Mouse (Mus musculus): ENCODE measurements around the gene Olfr143.

Olfr143 gene

DNA sequence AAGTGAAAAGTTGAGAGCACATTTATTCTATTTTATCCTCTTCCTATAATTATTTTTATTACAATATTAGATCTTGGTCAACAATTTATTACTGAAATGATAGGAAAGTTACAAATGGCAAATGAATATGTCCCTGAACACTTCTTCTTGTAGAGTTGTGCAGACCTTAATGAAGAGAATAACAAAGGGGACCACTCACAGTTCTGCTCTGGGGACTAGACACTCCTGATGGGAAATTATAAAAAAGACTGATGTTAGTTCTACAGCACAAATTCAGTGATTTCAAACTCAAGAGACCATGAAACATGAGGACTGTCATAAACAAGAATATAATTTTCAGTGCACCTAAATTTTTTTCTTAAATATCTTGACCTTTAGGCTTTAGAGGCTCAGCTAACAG is at the start of gene Olfr143:
Gene Olfr143 (plus strand): TSS at position 301 of the 400 bp plus-strand sequence.
- DNase-seq (ENCODE audit: low spot score), result no peak

DNA sequence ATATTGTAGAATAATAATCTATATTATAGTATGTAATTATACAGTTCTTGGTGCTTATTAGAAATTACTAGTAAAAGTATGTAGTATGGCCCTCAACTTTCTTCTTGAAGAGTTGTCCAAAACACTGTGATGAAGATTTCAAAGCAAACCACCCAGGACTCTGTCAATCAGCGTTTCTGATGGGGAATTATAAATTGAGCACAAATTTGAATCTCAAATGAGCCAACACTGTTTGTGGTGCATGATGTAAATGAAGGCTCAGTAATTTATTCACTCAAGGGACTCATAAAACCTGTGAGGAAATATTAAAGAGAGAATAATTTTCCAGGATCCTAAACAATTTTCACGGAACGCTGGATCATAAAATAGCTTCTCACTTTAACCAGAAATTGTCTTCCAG is 44.5 kb upstream of the Olfr143 start, which contains the start of gene Olfr893:
Gene Olfr893 (plus strand): TSS at position 301 of the 400 bp plus-strand sequence.
- DNase-seq (ENCODE audit: low spot score), result no peak

DNA sequence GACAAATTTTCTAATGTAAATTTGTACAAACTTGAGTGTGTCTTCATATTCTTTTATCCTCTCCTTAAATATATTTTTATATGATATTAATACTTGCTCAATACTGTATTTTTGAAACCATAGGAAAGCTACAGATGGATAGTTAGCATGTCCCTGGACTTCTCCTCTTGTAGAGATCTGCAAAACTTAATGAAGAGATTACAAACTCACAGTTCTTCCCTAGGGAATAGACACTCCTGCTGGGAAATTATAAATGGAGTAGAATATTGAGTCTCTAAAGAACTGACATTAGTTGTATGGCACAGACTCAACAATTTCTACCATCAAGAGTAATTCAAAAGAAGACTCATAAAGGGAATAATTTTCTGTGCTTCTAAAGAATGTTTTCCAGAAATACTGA is 34.8 kb upstream of the Olfr143 start, which contains the start of gene Olfr894:
Gene Olfr894 (plus strand): TSS at position 301 of the 400 bp plus-strand sequence.
- no peak for DNase-seq (ENCODE audit: low spot score)

DNA sequence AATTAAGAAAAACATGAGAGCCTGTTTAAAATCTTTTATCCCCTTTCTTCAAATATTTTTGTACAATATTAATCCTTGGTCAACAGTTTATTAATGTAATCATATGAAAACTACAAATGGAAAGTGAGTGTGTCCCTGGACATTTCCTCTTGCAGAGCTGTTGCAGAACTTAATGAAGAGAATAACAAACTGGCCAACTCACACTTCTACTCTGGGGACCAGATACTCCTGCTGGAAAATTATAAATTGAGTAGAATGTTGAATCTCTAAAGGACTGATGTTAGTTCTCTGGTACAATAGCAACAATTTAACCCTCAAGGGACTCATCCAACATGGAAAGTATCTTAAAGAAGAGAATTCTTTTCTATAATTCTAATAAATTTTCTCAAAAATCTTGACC is 15.0 kb downstream of the Olfr143 start, which contains the start of gene Olfr895:
Gene Olfr895 (plus strand): TSS at position 301 of the 400 bp plus-strand sequence.
- no peak for DNase-seq (ENCODE audit: low spot score)

- DNase-seq (ENCODE audit: low spot score), result no peak
Observed at GRCm38 (mm10) chr9:38290807-38291206, 38.2 kb downstream of the Olfr143 start, which contains the start of gene Olfr896-ps1. Gene Olfr896-ps1, plus strand, starts transcription at chr9:38291107.
